Mouse (Mus musculus) neutrophil, adult 5-6 weeks (primary cell): Measurements from ENCODE around the gene Gnb2. TPM values are rescaled to one million over a fixed set of nuclear protein-coding genes. Genes with fewer than 3 reads are reported as not detected.

ENCODE experiments used
- ATAC-seq: fragments of 151-379, 151-347 bp; 2 replicates; pipeline ENCODE4 v1.8.0; 2017; ENCODE audit warnings: mild to moderate bottlenecking, moderate TSS enrichment; ENCODE audit not compliant: insufficient number of reproducible peaks, poor library complexity, low FRiP score, severe bottlenecking; ENCODE audit errors: extremely low read depth
- total RNA-seq: library from RNA; stranded (forward); fragments of 200-1000 nt; gene quantifications from 2 replicates; pipeline ENCODE4 v1.2.3, GENCODE M21; 2017

Gene Gnb2
- 428 and 434 TPM in 2 replicates for total RNA-seq

GRCm38 (mm10) chr5:137533117-137533827 is at the start of gene Gnb2, which contains the start of gene Epo:
Gene Gnb2, minus strand, starts transcription at chr5:137533510.
Gene Epo, minus strand, starts transcription at chr5:137533242.
- peak; percentile 75 for ATAC-seq

- ATAC-seq: no peak
Observed at GRCm38 (mm10) chr5:137582702-137583101, 49.4 kb upstream of the Gnb2 start.

GRCm38 (mm10) chr5:137580246-137580645 is 46.9 kb upstream of the Gnb2 start:
- ATAC-seq: no peak

DNA sequence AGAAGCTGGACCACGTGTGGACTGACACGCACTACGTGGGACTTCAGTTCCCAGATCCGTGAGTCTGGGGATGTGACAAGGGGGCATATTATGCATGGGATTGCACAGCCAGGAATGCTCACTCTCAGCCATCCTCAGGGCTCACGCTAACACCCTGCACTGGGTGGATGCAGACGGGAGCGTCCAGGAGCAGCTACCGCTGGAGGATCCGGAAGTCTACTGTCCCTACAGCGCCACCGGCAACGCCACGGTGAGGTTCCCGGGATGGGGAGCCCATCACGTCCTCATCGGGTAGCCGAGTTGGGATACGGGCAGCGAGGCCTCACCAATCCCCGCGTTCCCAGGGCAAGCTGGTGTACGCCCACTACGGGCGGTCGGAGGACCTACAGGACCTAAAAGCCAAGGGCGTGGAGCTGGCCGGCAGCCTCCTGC is 41.2 kb upstream of the Gnb2 start:
- ATAC-seq: no peak

- 0 out of 2 replicates have a peak, but pooled peaks have one; percentile 10 for ATAC-seq
Observed at GRCm38 (mm10) chr5:137570691-137571586, 37.6 kb upstream of the Gnb2 start.

DNA sequence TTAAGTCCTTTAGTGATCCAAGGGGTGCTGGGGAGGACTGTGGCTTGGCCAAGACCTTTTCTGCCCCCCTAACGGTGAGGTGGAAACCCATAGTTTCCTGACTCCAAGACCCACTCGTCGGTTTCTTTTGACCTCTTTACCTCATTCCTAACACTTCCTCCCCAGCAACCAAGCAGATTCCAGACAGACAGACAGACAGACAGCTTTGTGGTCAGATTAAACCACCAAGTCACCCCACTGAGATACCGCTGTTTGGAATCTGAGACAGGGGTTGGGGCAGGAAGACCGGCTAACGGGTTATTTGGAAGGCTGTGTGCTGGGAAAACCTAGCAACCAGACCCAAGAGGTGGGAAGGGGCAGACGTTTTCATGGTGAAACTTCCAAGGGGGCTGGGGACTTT is 36.9 kb upstream of the Gnb2 start:
- no peak for ATAC-seq

DNA sequence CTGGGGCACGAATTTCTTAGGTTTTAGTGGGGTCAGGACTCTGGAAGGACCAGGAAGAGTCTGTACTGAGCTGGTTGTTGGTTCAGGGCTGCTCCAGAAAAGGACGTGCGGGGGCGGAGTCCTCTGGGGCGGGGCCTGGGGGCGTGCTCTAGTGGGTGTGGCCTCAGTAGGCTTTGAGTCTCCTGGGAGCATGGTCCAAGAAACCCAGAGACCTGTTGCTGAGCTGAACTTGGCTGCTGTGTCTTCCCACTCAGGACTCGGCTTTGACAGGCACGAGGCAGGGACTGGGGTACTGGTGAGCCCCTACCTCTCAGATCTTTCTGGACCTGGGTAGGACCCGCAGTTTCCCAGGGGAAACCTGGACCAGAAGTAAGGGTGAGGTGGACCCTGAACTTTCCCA is 36.4 kb upstream of the Gnb2 start, which contains the start of gene Tfr2:
Gene Tfr2 (plus strand): TSS at position 176 of the 400 bp plus-strand sequence.
- peak; percentile 46 for ATAC-seq

DNA sequence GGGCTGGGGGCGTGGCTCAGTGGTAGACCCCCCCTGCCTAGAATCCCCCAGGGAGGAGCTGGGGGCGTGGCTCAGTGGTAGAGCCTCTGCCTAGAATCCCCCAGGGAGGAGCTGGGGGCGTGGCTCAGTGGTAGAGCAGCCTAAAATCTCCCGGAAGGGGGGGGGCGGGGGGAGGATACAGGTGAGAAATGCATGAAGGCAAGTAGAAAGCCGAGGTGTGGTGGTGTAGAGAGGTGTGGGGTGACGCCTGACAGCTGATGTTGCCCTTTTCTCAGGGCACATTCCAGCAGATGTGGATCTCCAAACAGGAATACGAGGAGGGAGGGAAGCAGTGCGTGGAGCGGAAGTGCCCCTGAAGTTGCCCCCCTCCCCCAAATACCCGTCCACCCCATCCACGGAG is 35.7 kb upstream of the Gnb2 start:
- no peak for ATAC-seq

DNA sequence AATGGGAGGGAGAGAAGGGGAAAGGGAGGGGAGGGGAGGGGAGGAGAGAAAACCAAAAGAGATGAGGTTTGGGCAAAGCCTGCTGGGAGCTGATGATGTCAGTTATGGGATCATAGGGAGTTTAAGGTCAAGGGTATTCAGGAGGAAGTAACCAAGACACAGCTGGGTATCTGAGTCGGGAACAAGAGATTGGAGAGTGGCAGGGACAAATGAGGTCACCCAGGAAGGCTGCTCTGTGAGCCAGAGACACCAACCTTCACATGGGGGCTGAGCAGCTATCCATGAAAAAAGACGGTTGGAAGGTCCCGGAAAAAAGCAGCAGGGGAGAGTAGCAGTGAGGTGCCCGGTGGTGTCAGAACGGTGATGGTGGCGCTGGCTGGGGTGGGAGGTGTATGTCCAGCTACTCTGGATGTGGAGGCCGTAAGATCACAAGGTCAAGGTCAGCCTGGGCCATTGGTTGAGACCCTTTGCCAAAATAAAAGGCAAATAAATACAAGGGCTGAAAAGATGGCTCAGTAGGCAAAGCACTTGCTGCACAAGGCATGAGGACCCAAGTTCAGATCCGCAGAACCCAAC is 35.0 kb upstream of the Gnb2 start:
- ATAC-seq: no peak

DNA sequence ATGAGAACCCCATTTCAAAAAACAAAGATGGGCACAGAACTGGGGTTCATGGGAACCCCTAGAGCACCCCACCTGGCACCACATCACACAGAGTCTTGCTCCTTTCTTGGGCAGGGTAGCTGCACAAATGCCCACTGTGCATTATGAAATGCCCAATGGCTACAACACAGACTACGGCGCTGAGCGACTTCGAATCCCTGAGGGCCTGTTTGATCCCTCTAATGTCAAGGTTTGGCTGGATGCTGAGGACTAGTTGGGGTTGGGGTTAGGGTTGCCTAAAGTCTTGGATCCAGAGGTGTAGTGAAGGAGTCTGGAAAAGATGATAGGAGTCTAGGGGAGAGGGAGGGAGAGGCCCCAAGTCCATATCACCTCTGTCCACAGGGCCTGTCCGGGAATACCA is 33.1 kb upstream of the Gnb2 start:
- ATAC-seq: no peak

DNA sequence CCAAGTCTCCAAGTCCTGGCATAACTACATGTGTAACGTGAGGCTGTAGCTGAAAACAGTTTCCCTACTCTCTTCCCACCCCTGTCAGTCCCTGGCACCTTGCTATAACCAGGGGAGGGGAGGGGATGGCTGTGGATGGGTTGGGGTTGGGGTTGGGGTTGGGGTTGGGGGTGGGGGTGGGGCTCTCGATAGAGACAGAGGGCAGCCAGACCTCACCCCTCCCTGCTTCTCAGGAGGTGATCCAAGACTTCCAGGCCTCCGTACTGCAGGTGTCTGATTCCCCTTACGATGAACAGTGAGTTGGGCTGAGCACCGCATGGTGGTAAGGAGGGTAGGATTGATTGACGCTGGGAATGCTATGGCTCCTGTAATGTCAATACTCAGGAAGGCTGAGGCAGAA is 32.4 kb upstream of the Gnb2 start:
- no peak for ATAC-seq

DNA sequence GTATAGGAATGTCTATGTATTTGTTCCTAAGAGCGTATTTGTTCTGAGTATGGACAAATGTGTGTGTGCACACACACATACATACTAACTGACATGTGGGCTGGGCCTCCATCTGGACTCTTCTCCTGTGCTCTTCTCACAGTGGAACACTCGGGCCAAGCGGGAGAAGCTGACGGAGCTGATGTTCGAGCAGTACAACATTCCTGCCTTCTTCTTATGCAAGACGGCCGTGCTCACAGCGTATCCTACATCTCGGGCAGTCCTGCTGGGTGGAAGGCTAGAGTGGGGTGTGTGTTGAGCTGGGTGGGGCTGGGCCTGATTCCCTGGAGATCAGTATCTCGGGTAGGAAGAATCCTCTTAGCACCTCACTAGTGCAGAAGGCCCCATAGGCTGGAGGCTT is 29.7 kb upstream of the Gnb2 start:
- ATAC-seq: no peak

DNA sequence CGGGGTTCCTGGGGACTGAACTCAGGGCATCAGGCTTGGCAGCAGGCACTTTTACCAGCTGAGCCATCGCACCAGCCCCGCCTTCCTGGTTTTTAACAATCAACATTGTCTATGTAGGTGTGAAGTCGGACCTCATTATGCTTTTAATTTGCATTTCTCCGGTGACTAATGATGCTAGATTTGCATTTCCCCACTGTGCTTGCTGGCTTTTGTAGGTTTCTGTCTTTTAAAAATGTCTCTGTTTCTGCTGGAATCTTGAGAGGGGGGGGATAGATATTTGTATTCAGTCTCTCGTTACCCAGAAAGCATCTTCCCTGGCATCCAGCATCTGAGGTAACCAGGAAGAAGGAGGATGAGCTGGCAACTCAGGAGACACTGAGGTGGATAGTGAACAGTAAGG is 28.2 kb upstream of the Gnb2 start:
- no peak for ATAC-seq

GRCm38 (mm10) chr5:137553898-137554297 is 20.6 kb upstream of the Gnb2 start:
- no peak for ATAC-seq

DNA sequence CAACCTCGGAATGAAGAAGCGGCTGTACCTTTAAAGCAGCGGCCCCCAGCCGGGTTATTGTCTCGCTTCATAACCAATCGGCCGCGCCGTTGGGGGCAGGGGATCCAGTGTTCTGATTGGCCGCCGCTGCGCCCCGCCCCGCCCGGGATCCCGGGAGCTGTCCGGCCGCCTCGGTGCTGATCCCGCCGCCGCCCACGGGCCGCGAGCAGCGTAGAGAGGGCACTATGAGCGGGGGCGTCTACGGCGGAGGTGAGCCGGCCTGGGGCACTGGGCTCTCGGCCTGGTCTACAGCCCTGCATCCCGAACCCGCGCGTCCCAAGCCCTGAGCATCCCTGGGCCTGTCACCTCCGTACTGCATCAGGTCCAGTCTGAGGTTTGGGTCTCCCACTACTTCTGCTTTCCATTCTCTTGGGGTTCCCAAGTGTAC is 20.1 kb upstream of the Gnb2 start, which contains the start of gene Actl6b:
Gene Actl6b (plus strand): TSS at position 107 of the 427 bp plus-strand sequence.
- ATAC-seq: no peak

DNA sequence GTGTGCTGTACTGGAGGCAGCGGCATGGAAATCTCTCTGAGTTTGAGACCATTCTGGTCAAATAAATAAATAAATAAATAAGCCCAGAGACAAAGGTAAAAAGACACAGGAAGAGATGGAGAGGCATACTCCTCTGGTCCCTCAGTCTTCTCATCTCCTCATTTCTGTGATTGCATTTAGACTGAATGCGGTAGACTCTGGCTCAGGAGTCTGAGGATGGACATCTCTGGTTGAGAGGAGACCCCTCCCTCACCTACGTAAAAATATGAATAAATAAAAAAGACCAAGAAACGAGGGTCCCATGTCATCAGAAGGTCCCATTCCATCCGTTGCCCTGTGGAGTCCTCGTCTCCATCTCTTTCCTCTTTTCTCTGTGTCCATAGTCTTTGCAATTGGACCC is 19.7 kb upstream of the Gnb2 start:
- no peak for ATAC-seq

GRCm38 (mm10) chr5:137551119-137551518 is 17.8 kb upstream of the Gnb2 start:
- peak; percentile 36; the same call in 1 of the 2 replicates for ATAC-seq

DNA sequence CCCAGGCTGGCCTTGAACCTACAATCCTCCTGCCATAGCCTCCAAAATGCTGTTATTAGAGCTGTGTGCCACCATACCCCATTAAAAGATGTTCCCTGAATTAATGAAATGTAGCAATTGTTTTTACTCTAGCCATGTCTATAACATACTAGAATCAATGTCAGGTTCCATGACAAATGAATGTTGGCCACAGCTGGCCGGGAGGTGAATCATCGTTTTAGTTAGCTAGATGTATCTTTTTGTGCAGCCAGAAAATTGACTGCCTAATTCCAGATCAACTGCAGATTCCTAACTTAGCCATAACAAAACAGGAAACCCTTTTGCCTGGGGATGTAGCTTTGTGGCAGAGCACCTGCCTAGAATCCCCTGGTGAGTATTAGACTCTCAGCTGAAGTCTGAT is 16.5 kb upstream of the Gnb2 start:
- ATAC-seq: no peak

DNA sequence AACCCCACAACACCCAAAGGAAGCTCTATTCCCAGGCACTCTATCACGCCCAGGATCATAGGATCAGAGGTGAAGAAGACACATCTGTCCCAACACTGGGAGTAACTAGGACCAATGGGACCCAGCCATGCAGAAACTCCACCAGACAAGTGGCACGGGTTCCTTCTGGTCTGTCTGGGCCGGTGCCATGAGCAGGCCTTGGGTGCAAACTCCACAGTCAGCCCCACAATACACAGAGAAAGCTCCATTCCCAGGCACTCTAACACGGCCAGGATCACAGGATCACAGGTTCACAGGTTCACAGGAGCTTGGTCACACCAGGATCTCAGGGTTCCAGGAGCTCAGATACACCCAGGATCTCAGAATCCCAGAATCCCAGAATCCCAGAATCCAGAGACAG is 12.3 kb upstream of the Gnb2 start:
- no peak for ATAC-seq
